Mouse (Mus musculus) embryo, embryonic 11.5 days (tissue): ENCODE data around the gene Sgms2.

Experiments
- DNase-seq: peaks from one replicate; pipeline ENCODE4 v3.0.0-alpha.2; 2012; ENCODE audit warnings: low read depth, low spot score

The Sgms2 gene

GRCm38 (mm10) chr3:131485388-131485787 is 5.8 kb downstream of the Sgms2 start:
- DNase-seq: no peak

- DNase-seq: no peak
Observed at GRCm38 (mm10) chr3:131483650-131484049, 7.6 kb downstream of the Sgms2 start.

- no peak for DNase-seq
Observed at GRCm38 (mm10) chr3:131481976-131482712, 9.1 kb downstream of the Sgms2 start.

- no peak for DNase-seq
Observed at GRCm38 (mm10) chr3:131480659-131481058, 10.6 kb downstream of the Sgms2 start.

- DNase-seq: no peak
Observed at GRCm38 (mm10) chr3:131479415-131479814, 11.8 kb downstream of the Sgms2 start.

GRCm38 (mm10) chr3:131476002-131476401 is 15.2 kb downstream of the Sgms2 start:
- DNase-seq: no peak

GRCm38 (mm10) chr3:131474526-131474925 is 16.7 kb downstream of the Sgms2 start:
- DNase-seq: no peak

- DNase-seq: no peak
Observed at GRCm38 (mm10) chr3:131473496-131473895, 17.7 kb downstream of the Sgms2 start.

GRCm38 (mm10) chr3:131471836-131472235 is 19.4 kb downstream of the Sgms2 start:
- DNase-seq: no peak

GRCm38 (mm10) chr3:131471435-131471834 is 19.8 kb downstream of the Sgms2 start:
- DNase-seq: no peak

- no peak for DNase-seq
Observed at GRCm38 (mm10) chr3:131470837-131471236, 20.4 kb downstream of the Sgms2 start.

- DNase-seq: no peak
Observed at GRCm38 (mm10) chr3:131469636-131470035, 21.6 kb downstream of the Sgms2 start.

- no peak for DNase-seq
Observed at GRCm38 (mm10) chr3:131466371-131466770, 24.8 kb downstream of the Sgms2 start.

GRCm38 (mm10) chr3:131465536-131466260 is 25.5 kb downstream of the Sgms2 start:
- DNase-seq: no peak

- no peak for DNase-seq
Observed at GRCm38 (mm10) chr3:131372996-131373395, 118.2 kb downstream of the Sgms2 start.

GRCm38 (mm10) chr3:131368678-131369077 is 122.5 kb downstream of the Sgms2 start:
- DNase-seq: no peak

GRCm38 (mm10) chr3:131367452-131367851 is 123.8 kb downstream of the Sgms2 start:
- DNase-seq: no peak

- DNase-seq: no peak
Observed at GRCm38 (mm10) chr3:131364632-131365446, 126.4 kb downstream of the Sgms2 start.

- no peak for DNase-seq
Observed at GRCm38 (mm10) chr3:131364194-131364593, 127.0 kb downstream of the Sgms2 start.

- no peak for DNase-seq
Observed at GRCm38 (mm10) chr3:131363602-131364001, 127.6 kb downstream of the Sgms2 start.

- DNase-seq: no peak
Observed at GRCm38 (mm10) chr3:131361960-131362359, 129.3 kb downstream of the Sgms2 start.

- DNase-seq: no peak
Observed at GRCm38 (mm10) chr3:131359011-131359410, 132.2 kb downstream of the Sgms2 start.
